Mouse (Mus musculus) forebrain, embryonic 14.5 days (tissue): ENCODE measurements around the gene Fbf1. TPM values are rescaled to one million over a fixed set of nuclear protein-coding genes. Genes with fewer than 3 reads are reported as not detected.
"Not testable (repeated sequence)": the region's sequence is repeated elsewhere in the genome, so short reads cannot be mapped to it uniquely, and the experiment has no call there.

Source experiments
- ATAC-seq: fragments of 200-750 bp; cut with Nextera tagmentation; 2 replicates; pipeline ENCODE4 v1.8.0; 2017; ENCODE audit warnings: mild to moderate bottlenecking, moderate library complexity
- DNase-seq: peaks from one replicate; pipeline ENCODE4 v3.0.0-alpha.2; 2015; ENCODE audit warnings: low spot score
- H3K27ac ChIP-seq: fragments of 300-500 bp; sonication (generic); 2 replicates; pipeline ENCODE4 v1.5.1; 2014; ENCODE audit warnings: low read depth, mild to moderate bottlenecking, control low read depth, low read length, moderate library complexity
- H3K27me3 ChIP-seq: fragments of 300-500 bp; sonication (generic); replicated peaks from 2 replicates; pipeline ENCODE4 v1.6.1; 2014; ENCODE audit warnings: low read length, control low read depth, mixed read lengths; ENCODE audit not compliant: control insufficient read depth, insufficient read depth
- H3K36me3 ChIP-seq: fragments of 300-500 bp; sonication (generic); 2 replicates; pipeline ENCODE4 v1.6.1; 2014; ENCODE audit warnings: low read length, control low read depth; ENCODE audit not compliant: control insufficient read depth, insufficient read depth
- H3K4me1 ChIP-seq: fragments of 300-500 bp; sonication (generic); 2 replicates; pipeline ENCODE4 v1.6.1; 2014; ENCODE audit warnings: antibody characterized with exemption, low read length, control low read depth; ENCODE audit not compliant: control insufficient read depth, insufficient read depth
- H3K4me2 ChIP-seq: fragments of 300-500 bp; sonication (generic); 2 replicates; pipeline ENCODE4 v1.6.1; 2014; ENCODE audit warnings: mild to moderate bottlenecking, control low read depth, low read length
- H3K4me3 ChIP-seq: fragments of 300-500 bp; sonication (generic); 2 replicates; pipeline ENCODE4 v1.5.1; 2014; ENCODE audit warnings: low read depth, low read length, control low read depth
- H3K9ac ChIP-seq: fragments of 300-500 bp; sonication (generic); 2 replicates; pipeline ENCODE4 v1.6.1; 2014; ENCODE audit warnings: mild to moderate bottlenecking, low read length, control low read depth, moderate library complexity
- H3K9me3 ChIP-seq: fragments of 300-500 bp; sonication (generic); replicated peaks from 2 replicates; pipeline ENCODE4 v1.6.1; 2016; ENCODE audit warnings: low read length, control low read depth, mixed read lengths; ENCODE audit not compliant: control insufficient read depth
- WGBS: fragments of 180-500 bp; shearing (Covaris S2); extraction: QIAGEN DNeasy Blood & Tissue Kit; methylation state at CpG from one replicate; pipeline ENCODE4 v1.1.7; 2014; 5-methylcytosine and 5-hydroxymethylcytosine counted together
- polyA plus RNA-seq: library from polyadenylated mRNA; unstranded; fragments of >200 nt; fragmentation: Nextera tagmentation; extraction: Ambion mirVana; gene quantifications from 2 replicates; pipeline ENCODE4 v1.2.1, GENCODE M21; 2014

Fbf1 gene
- polyA plus RNA-seq, 1 experiment from 2014 or later, result 25.9 TPM

- H3K27ac ChIP-seq, H3K9me3 ChIP-seq, H3K27me3 ChIP-seq, H3K9ac ChIP-seq, H3K4me1 ChIP-seq, H3K4me2 ChIP-seq, ATAC-seq, H3K4me3 ChIP-seq, H3K36me3 ChIP-seq, DNase-seq: not testable (repeated sequence)
- 93% methylated on average over 6 of the region's 6 CpGs for WGBS
Observed at GRCm38 (mm10) chr11:116092959-116093358, 75.0 kb downstream of the Fbf1 start.

Other genes starting within 250 kb of the Fbf1 start
- 55.8 and 56.5 TPM in 2 replicates for gene Sap30bp, start 234.9 kb downstream of the Fbf1 start, polyA plus RNA-seq
- 16.5 and 20.4 TPM in 2 replicates for gene Recql5, start 234.7 kb downstream of the Fbf1 start, polyA plus RNA-seq
- 0.48 and 0.62 TPM in 2 replicates for gene Itgb4, start 193.5 kb downstream of the Fbf1 start, polyA plus RNA-seq
- gene Galk1, start 155.4 kb downstream of the Fbf1 start, polyA plus RNA-seq, result 53.9 and 59.5 TPM in 2 replicates
- gene H3f3b, start 140.2 kb downstream of the Fbf1 start, polyA plus RNA-seq, result 2,620 and 3,081 TPM in 2 replicates
- gene Unk, start 137.8 kb downstream of the Fbf1 start, polyA plus RNA-seq, result 23.4 and 24.9 TPM in 2 replicates
- gene Unc13d, start 90.2 kb downstream of the Fbf1 start, polyA plus RNA-seq, result 0.19 and 0.62 TPM in 2 replicates
- 145 and 166 TPM in 2 replicates for gene Wbp2, start 81.2 kb downstream of the Fbf1 start, polyA plus RNA-seq
- 4.0 and 6.0 TPM in 2 replicates for gene Trim47, start 41.0 kb downstream of the Fbf1 start, polyA plus RNA-seq
- 0.97 and 1.1 TPM in 2 replicates for gene Trim65, start 37.0 kb downstream of the Fbf1 start, polyA plus RNA-seq
- gene Mrpl38, start 29.3 kb downstream of the Fbf1 start, polyA plus RNA-seq, result 79.6 and 83.4 TPM in 2 replicates
- gene Ten1, start 30.7 kb upstream of the Fbf1 start, polyA plus RNA-seq, result 81.8 and 83.2 TPM in 2 replicates
- gene Acox1, start 30.9 kb upstream of the Fbf1 start, polyA plus RNA-seq, result 48.1 and 56.3 TPM in 2 replicates
- 0.11 and 0.17 TPM in 2 replicates for gene Evpl, start 69.9 kb upstream of the Fbf1 start, polyA plus RNA-seq
- 53.2 and 60.4 TPM in 2 replicates for gene Srp68, start 106.1 kb upstream of the Fbf1 start, polyA plus RNA-seq
- gene Galr2, start 112.8 kb upstream of the Fbf1 start, polyA plus RNA-seq, result 0.09 and 0.11 TPM in 2 replicates
- gene Exoc7, start 139.1 kb upstream of the Fbf1 start, polyA plus RNA-seq, result 107 and 114 TPM in 2 replicates
- gene Foxj1, start 167.2 kb upstream of the Fbf1 start, polyA plus RNA-seq, result 7.3 and 8.7 TPM in 2 replicates
- 16.3 and 21.5 TPM in 2 replicates for gene Rnf157, start 244.9 kb upstream of the Fbf1 start, polyA plus RNA-seq